Comparison of ENCODE assay signal across 14 mouse cellular contexts in genomic region chr3:116737326-116737731, GRCm38 (mm10). TPM values are rescaled to one million over a fixed set of nuclear protein-coding genes. Genes with fewer than 3 reads are reported as not detected.
A peak's percentile ranks its signal among the peaks of the same experiment; 100 is the strongest.
DNase-seq lines count a peak whose midpoint lies in the region; TF ChIP-seq lines count a peak whose summit lies in the region.
"Had no signal": no experiment of that assay in that cellular context is flagged by ENCODE, and none has a peak within 500 bp of the region (broad histone marks: within the 10 kb centered on the region; RNA-seq: fewer than 3 reads in every experiment).

No protein-coding gene starts in this region.

- H3K27ac ChIP-seq in layer of hippocampus, adult 2 months = no peak overlapping the region
- H3K27ac ChIP-seq: limb, embryonic 12.5 days had no signal

- H3K27me3 ChIP-seq in megakaryocyte, embryonic 14.5 days (replicated peaks) = no peaks in the 10 kb centered on the region
- H3K27me3 ChIP-seq: limb, embryonic 12.5 days had no signal

- H3K9me3 ChIP-seq in megakaryocyte, embryonic 14.5 days = peaks cover 4% of the 10 kb centered on the region
- H3K9me3 ChIP-seq: limb, embryonic 12.5 days had no signal

- peaks cover 4% of the 10 kb centered on the region for H3K36me3 ChIP-seq in megakaryocyte, embryonic 14.5 days (replicated peaks; ENCODE audit: low read length)
- H3K36me3 ChIP-seq: limb, embryonic 12.5 days had no signal

- no peak for DNase-seq in layer of hippocampus, adult 2 months (ENCODE audit: low spot score in 2 of 2)
- no peak for DNase-seq in layer of hippocampus, adult 18-20 months (ENCODE audit: low spot score in 2 of 2)
- DNase-seq in ZHBTc4 (ENCODE audit: low read depth, low spot score) (peak; percentile 53), liver (peak; percentile 53)
- DNase-seq in spleen, postnatal 4 days (ENCODE audit: low spot score in 2 of 2) = no peak
- DNase-seq in embryo, embryonic 11 days = no peak
- DNase-seq: right cerebral cortex, postnatal 4 days had no signal

- no peak overlapping the region for H3K4me3 ChIP-seq in layer of hippocampus, adult 2 months
- H3K4me3 ChIP-seq in megakaryocyte, embryonic 14.5 days (replicated peaks) = peak overlapping the region; percentile 11
- H3K4me3 ChIP-seq: limb, embryonic 12.5 days had no signal

- TF ChIP-seq CTCF in layer of hippocampus, adult 2 months (conservative IDR thresholded peaks at IDR 0.05) = peak; percentile 56

- peaks cover 12% of the 10 kb centered on the region for H3K4me1 ChIP-seq in megakaryocyte, embryonic 14.5 days
- H3K4me1 ChIP-seq: limb, embryonic 12.5 days had no signal

RNA-seq across cellular contexts. Expression of gene Slc35a3, which starts 24.7 kb away (rescaled TPM):
- 10 to 100 TPM; 15.8 to 18.3 TPM for total RNA-seq in layer of hippocampus, adult 2 months (2021)
- 10 to 100 TPM; 16.5 to 18.1 TPM for total RNA-seq in layer of hippocampus, adult 18-20 months (2021)
- polyA plus RNA-seq in megakaryocyte, embryonic 14.5 days (2012; ENCODE audit: insufficient read depth, low replicate concordance) = 4.1 and 4.5 TPM in 2 replicates

RNA-seq across cellular contexts. Expression of gene Gm43191, which starts 56.3 kb away (rescaled TPM):
- total RNA-seq in layer of hippocampus, adult 2 months (2021) = not detected
- total RNA-seq in layer of hippocampus, adult 18-20 months (2021) = not detected
- not detected in 2 replicates for polyA plus RNA-seq in megakaryocyte, embryonic 14.5 days (2012; ENCODE audit: insufficient read depth, low replicate concordance)
- polyA plus RNA-seq: activated CD4-positive, CD25-positive, alpha-beta regulatory T cell, adult 4 months; cortical plate, adult 2 months; intestine, embryonic 14.5 days; limb, embryonic 12.5 days; neural tube, embryonic 11.5 days; urinary bladder, adult 2 months had no signal

Comparison
In these comparisons a context has a peak if more than half of its experiments do, and no peak if none do; other contexts are left out.
1. DNase-seq: peak in ZHBTc4 (single experiment) and liver (single experiment); none in layer of hippocampus, adult 2 months (0 of 2), layer of hippocampus, adult 18-20 months (0 of 2), spleen, postnatal 4 days (0 of 2) and embryo, embryonic 11 days (single experiment).